Mouse (Mus musculus) adrenal gland, adult (tissue): Measurements from ENCODE around the gene Gm20532.
A peak's percentile ranks its signal among the peaks of the same experiment; 100 is the strongest.

Source experiments
- DNase-seq, 2 experiments: peaks; one replicate each; pipeline ENCODE4 v3.0.0; 2022 to 2023; ENCODE audit warnings: low spot score in 1 of 2; ENCODE audit not compliant: inconsistent age in 2 of 2

Gm20532 gene

DNA sequence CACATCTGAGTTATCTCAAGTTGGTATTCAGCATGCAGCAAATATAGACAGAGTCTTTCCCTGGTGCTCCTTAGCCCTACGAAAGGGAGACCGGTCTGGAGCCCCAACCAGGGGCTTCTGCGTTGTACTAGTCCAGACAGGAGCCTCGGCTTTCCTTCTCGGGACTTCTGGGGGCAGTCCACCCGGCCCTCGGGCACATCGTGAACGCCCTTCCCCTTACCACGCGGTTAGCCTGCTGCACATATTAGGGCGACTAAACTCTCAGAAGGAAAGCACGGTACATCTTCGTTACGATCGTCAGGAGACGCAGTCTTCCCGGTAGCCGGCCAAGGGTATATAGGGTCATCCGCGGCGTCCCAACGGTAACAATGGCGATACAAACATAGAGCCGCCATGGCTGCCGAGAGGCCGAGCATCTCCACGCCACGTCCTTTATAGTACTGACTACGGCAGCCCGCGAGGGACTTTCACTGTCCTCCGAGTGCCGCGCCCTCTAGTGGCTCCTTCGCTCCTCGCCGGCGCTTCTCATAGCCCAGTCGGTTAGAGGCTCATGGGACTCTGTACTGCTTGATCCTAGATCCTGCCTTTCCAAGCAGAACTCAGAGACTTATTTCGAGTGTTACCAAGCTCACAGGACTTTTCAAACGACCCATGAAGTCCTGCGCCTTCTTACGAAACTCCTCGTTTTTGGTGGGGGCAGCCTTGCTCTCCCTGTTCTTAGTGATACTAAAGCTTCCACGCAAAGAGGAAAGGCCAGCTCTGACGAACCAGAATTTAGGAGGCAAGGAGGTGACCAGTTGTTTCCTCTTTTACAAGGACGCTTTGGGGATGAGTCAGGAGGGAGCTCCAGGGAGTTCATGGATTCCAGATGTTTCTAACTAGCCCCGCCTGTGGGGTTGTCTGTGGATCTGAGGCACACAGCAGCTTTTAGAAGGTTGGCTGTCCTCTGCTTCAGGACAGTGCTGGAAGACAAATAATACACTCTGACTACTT lies 53.7 kb downstream of the Gm20532 start:
- DNase-seq = peak; percentile 95 to 99

DNA sequence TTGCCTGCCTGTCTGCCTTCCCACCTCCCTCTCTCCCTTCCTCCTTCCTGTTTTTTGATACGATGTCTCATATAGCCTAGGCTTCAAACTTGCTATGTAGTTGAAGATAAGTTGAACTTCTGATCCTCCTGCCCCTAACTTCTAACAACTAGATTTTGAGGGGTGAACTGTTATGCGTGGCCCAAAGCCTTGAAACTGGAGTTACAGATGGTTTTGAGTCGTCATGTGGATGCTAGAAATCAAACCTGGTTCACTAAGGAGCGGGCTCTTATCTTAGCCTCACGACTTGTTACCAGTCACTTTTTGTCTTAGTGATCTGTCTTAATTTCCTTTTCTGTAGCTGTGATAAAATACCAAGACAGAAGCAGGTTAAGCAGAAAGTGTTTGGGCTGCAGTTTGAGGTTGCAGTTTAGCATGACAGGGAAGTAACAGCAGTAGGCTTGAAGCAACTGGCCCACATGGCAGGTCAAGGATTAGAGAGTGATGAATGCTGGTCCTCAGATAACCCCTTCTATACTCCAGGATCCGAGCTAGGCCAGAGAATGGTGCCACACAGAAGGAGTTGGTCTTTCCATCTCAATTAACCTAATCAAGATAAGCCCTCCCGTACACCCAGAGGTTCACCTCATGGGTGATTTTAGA lies 54.7 kb downstream of the Gm20532 start:
- peak in 1 of 2 experiments; percentile 70 for DNase-seq

- DNase-seq = peak; percentile 43 to 77
Observed at GRCm38 (mm10) chr2:26643942-26644341, 57.5 kb downstream of the Gm20532 start.

GRCm38 (mm10) chr2:26646643-26647293 lies 60.3 kb downstream of the Gm20532 start:
- peak; percentile 77 to 90 for DNase-seq

- DNase-seq = no peak
Observed at GRCm38 (mm10) chr2:26654687-26655086, 68.2 kb downstream of the Gm20532 start.

DNA sequence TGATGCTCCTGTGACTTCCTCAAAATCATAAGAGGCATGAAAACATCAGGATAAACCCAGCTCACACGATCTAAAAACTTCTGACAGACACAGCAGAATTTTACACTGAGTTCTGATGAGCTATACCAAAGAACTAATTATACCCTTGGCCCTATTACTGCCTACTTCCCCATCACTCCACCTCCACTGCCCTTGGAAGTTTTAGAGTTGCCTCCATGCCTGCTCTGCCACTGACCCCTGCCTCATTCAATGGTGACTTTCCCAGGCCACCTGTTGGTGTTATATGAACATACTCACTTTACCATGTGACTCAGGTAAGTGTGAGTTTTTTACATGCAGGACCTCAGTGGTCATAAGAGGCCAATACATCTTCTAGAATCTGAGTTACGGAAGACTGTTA lies 71.0 kb downstream of the Gm20532 start:
- DNase-seq = no peak

- DNase-seq = no peak
Observed at GRCm38 (mm10) chr2:26661143-26661752, 74.8 kb downstream of the Gm20532 start.

DNA sequence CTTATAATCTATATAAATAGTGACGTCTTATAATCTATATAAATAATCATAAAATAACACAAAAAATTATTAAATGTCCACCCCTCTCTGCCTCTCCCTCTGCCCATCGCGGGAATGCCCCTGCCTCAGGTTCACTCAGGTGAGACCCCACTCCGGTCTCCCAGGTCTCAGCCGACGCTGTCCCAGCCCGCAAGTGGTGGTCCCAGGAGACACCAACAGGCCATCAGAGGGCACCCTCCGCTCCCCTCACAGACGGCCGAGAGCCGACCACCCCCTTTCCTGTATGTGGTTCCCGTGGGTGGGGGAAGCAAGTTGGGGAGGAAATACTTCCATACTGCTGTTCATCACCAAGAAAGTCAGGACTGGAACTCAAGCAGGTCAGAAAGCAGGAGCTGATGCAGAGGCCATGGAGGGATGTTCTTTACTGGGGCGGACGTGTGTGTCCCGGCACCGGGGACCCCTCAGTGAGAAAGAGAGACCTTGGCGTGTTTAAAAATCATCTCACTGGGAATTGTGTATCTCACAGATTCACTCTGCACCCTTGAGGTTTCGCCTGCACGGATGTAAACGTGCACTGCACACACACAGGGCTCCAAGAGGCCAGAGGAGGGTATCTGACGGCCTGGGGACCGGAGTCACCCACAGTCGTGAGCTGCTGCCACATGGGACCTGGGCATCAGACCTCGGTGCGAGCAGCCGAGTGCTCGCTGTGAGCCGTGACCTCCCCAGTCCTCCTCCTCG lies 75.5 kb downstream of the Gm20532 start:
- DNase-seq = no peak

DNA sequence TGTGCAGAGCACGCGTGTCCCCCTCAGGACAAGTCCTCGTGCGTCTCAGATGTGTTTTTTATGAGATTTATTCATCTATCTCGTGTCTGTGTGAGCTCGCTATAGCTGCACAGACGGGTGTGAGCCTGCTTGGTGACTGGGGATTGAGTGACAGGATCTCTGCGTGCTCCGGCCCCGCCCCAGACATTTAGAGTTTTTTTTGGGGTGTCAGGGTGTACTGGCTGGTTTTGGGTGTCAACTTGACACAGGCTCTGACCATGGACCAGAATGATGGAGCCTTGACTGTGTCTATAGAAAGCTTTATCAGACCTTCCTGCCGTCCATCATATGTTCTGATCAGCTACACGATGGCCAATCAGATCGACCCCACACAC lies 76.1 kb downstream of the Gm20532 start:
- no peak for DNase-seq

- no peak for DNase-seq
Observed at GRCm38 (mm10) chr2:26663112-26663511, 76.7 kb downstream of the Gm20532 start.

- DNase-seq = peak; percentile 27 to 80
Observed at GRCm38 (mm10) chr2:26663551-26663950, 77.1 kb downstream of the Gm20532 start.

DNA sequence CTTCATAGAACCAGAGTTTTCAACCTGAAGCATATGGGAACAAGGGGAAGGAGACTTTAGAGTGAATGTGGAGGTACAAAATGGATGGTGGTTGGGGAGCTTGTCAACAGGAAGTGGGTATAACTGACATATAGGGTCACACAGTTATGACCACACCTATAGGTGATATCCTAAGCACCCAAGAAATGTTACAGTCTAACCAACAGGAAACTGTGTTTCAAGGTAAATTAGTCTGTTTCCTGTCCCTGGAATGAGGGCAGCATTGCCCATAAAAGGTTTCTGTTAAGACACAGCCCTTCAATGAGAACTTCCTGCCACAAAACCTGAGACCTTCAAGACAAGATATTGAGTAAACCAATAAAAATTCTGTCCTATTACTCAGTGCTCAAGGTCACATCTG lies 82.3 kb downstream of the Gm20532 start:
- no peak for DNase-seq

- DNase-seq = no peak
Observed at GRCm38 (mm10) chr2:26671182-26671581, 84.7 kb downstream of the Gm20532 start, which contains the start of gene Lcn4. Gene Lcn4 (minus strand): TSS chr2:26671282.
